Mouse (Mus musculus) T-helper 2 cell (primary cell): Measurements from ENCODE around the gene Calu.
"Not testable (repeated sequence)": the region's sequence is repeated elsewhere in the genome, so short reads cannot be mapped to it uniquely, and the experiment has no call there.

Source experiments
- in situ Hi-C: fragments of 300-600 bp; cut with MboI, MseI; formaldehyde crosslinking; loops from one replicate; pipeline ENCODE4 v1.15.1; 2025; ENCODE audit warnings: high pct_unique_total_duplicates

Gene Calu

DNA sequence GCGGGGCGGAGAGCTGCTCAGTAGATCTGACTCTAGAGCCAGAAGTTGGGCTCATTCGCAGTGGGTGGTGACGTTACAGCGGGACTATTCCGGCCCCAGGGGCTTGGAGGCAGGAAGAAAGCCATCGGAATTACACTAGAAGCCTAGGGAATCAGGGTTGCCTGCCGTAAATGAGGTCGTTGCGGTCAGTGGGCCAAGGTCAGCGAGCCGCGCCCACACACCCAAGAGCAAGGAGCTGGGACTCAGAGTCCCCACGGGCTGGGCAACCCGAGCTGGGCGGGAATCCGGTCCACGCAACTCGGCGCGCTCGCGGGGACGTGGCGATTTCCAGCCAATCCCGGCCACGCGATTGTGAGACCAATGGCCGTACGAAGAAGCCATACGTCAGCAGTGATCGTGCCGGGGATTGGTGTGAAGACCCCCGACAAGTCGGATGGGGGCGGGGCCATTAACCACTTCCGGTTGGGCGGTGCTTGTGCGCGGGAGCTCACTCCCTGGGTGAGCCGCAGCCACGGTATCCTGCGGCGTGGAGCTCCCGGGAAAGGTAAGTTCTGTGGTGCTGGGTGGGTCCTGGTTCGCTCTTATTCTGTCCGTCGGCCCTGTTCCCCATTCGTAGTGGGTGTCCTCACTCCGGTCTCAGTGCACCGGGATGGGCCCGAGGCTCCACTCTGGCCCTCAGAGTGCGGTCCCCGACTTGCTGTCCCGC lies at the start of gene Calu:
Gene Calu, plus strand, starts transcription at position 405 of the 706 bp plus-strand sequence.
- in situ Hi-C loops = no loop called here

DNA sequence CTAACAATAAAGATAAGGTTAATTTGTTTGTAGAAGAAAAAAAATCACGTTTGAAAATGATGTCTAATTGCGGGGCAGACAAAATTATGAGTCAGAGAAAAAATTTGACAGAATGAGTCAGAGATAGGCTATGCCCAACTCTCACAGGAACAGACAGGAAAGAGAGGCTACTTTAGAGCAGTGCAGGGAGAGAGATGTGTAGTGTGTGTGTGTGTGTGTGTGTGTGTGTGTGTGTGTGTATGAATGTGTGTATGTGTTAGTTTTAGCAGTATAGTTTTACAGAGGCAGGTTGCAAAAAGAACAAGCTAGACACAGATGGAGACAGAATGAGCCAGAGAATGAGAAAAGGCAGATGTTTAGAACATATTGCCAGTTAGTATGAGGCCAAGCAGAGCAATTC lies 48.8 kb upstream of the Calu start:
- in situ Hi-C loops = no loop called here

- in situ Hi-C loops = no loop called here
Measured at GRCm38 (mm10) chr6:29303251-29303650, 44.6 kb upstream of the Calu start.

DNA sequence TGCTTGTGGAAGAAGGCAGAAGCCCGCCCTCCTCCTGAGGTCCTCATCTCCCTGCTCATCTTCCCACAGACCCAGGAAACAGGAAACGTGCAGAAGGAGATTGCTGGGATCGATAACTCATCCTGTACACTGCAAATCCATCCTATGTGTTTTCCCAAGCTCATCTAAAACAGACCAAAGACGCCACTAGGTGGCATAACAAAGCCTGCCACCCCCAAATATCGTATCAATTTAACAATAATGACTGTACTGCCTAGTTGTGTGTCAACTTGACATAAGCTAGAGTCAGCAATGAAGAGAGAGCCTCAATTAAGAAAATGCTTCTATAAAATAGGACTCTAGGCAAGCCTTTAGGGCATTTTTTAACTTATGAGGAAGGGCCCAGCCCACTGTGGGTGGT lies 44.1 kb upstream of the Calu start:
- in situ Hi-C loops = no loop called here

GRCm38 (mm10) chr6:29305462-29305861 lies 42.4 kb upstream of the Calu start:
- in situ Hi-C loops = no loop called here

GRCm38 (mm10) chr6:29308846-29309605 lies 38.8 kb upstream of the Calu start:
- in situ Hi-C loops = no loop called here

- in situ Hi-C loops = no loop called here
Measured at GRCm38 (mm10) chr6:29313690-29314202, 34.1 kb upstream of the Calu start.

DNA sequence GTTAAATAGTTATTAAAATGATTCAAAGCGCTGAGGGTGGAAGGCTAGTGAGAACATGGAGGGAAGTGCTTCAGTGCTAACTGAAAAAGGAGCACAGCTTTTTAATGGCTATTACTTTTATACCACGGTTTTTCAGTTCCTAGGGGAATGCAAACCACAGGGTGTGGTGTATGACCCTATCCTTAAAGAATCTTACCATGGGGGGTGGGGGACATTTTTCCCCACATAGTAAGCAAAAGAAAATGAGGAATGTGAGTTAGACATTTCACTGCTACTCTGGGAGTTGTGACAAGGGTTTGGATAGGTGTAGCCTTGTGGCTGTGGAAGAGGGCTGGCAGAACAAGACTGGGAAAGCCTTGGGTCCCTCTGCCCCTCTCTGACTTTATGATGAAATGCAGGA lies 30.6 kb upstream of the Calu start:
- in situ Hi-C loops = no loop called here

- in situ Hi-C loops = no loop called here
Measured at GRCm38 (mm10) chr6:29317941-29318340, 29.9 kb upstream of the Calu start.

GRCm38 (mm10) chr6:29318879-29319278 lies 29.0 kb upstream of the Calu start, which contains the start of gene Fam71f1:
Gene Fam71f1, plus strand, starts transcription at chr6:29319140.
- in situ Hi-C loops = no loop called here

DNA sequence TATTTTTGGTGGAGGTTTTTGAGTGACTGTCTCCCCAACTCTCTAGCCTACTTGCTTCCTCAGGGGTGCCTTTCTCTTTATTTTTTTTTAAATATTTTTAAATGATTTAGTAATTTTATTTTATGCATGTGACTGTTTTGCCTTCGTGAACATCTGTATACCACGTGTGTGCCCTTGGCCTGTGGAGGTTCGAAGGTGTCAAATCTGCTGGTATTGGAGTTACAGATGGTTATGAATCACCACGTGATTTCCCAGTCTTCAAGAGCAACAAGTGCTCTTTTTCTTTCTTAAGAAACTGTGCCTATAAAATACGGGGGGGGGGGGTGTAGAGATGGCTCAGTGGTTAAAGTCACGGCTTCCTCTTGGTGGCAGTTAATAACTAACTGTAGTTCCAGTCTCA lies 26.3 kb upstream of the Calu start:
- in situ Hi-C loops = no loop called here

- in situ Hi-C loops = no loop called here
Measured at GRCm38 (mm10) chr6:29322147-29322546, 25.7 kb upstream of the Calu start.

- in situ Hi-C loops = no loop called here
Measured at GRCm38 (mm10) chr6:29322735-29323134, 25.1 kb upstream of the Calu start.

- in situ Hi-C loops = no loop called here
Measured at GRCm38 (mm10) chr6:29326961-29327360, 20.9 kb upstream of the Calu start.

GRCm38 (mm10) chr6:29329514-29329913 lies 18.4 kb upstream of the Calu start:
- in situ Hi-C loops = no loop called here

GRCm38 (mm10) chr6:29346512-29346911 lies 1.4 kb upstream of the Calu start:
- in situ Hi-C loops = not testable (repeated sequence)

DNA sequence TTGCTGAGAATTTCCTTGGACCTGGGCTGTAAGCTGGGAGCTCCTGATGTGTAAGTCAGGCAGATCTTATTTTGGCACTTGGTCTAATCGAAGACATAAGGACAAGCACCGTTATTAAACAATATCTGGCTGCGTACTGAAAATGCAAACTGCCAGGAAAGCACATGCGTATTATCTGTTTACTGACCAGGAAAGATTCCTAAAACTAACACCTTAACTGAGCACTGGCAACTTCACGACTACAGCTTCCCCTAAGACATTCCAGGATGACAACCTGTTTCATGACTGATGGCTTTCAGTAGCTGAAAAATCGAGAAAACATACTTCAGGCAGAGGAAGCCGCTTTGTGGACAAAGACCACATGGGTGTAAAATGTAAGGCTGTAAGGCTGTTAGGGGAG lies 680 bp upstream of the Calu start:
- in situ Hi-C loops = no loop called here

DNA sequence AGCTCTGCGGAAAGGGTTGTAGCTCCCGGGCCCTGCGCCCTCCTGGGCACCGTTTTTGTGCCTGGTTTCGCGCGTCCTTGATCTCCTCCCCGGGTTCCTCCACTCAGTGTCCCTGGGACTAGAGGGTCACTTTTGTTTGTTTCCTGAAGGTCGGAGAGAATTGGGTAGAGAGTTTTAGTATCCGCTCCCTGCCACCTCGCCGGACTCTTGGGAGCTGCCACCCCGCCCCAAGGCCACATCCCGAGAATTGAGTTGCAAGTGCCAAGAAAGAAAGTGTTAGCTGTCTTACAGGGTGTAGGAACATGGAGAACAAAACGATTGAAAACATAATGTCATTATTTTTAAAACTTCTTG lies 479 bp downstream of the Calu start:
- in situ Hi-C loops = no loop called here

- in situ Hi-C loops = no loop called here
Measured at GRCm38 (mm10) chr6:29351613-29352012, 3.7 kb downstream of the Calu start.

DNA sequence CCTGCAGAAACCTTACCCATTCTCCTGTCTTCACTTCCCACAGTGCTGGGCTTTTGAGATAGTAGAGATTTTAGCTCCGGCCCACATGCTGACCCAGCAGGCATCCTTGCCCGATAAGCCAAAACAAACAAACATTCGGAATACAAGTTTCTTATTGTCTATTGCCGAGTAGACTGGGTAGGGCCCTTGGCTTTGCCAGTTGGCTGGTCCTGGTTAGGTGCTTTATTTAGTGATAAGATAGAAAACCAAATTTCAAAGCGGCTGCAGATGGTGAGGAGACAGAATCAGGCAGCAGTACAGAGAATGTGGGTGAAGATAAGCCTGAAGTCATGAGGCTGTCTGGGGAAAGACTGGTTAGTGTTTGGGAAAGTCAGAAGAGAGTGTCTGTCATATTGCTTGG lies 4.9 kb downstream of the Calu start:
- in situ Hi-C loops = no loop called here

DNA sequence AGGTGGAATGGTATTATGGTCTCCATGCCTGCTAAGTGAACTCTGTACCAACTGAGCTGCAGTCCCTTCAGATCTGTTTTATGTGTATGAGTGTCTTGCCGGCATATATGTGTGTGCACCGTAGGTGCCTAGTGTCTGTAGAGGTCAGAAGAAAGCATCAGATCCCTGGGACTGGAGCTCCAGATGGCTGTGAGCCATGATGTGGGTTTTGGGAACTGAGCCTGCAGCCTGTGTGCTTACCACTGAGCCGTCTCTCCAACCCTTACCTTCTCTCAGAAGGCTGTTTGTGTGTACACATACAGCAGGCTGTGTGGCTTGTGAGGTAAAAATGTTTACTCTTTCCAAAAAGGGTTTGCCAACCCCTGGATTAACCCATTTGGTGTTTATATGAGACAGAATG lies 11.5 kb downstream of the Calu start:
- in situ Hi-C loops = no loop called here

- in situ Hi-C loops = no loop called here
Measured at GRCm38 (mm10) chr6:29360211-29360610, 12.3 kb downstream of the Calu start.
